Mouse (Mus musculus) MEL (cell line): ENCODE measurements around the gene Pkd1l2.
A peak's percentile ranks its signal among the peaks of the same experiment; 100 is the strongest.

Source experiments
- CTCF ChIP-seq, 3 experiments: IDR thresholded peaks in 2 of 3; conservative IDR thresholded peaks in 1 of 3; 2 replicates each; pipeline ENCODE4 v1.5.1; 2011 to 2012; ENCODE audit warnings: low read length in 3 of 3, low read depth in 2 of 3, mild to moderate bottlenecking in 2 of 3, improper control_type of control experiment in 1 of 3, inconsistent platforms in 1 of 3, mixed read lengths in 1 of 3, moderate library complexity in 1 of 3; ENCODE audit not compliant: control insufficient read depth in 1 of 3, insufficient read depth in 1 of 3, poor library complexity in 1 of 3, severe bottlenecking in 1 of 3
- E2F4 ChIP-seq: IDR thresholded peaks from 2 replicates; pipeline ENCODE4 v1.6.1; 2011; ENCODE audit warnings: low read depth, low read length, improper control_type of control experiment, borderline replicate concordance
- EP300 ChIP-seq, 2 experiments: IDR thresholded peaks; 2 replicates each; pipeline ENCODE4 v1.6.1; 2011; ENCODE audit warnings: improper control_type of control experiment in 2 of 2, low read length in 2 of 2, low read depth in 1 of 2, mild to moderate bottlenecking in 1 of 2
- MAFK ChIP-seq: IDR thresholded peaks from 2 replicates; pipeline ENCODE4 v1.6.1; 2011; ENCODE audit warnings: low read depth, mild to moderate bottlenecking, low read length, improper control_type of control experiment, borderline replicate concordance
- MEF2A ChIP-seq: IDR thresholded peaks from 2 replicates; pipeline ENCODE4 v1.6.1; 2014; ENCODE audit warnings: low read depth, mild to moderate bottlenecking, inconsistent platforms, low read length, improper control_type of control experiment; ENCODE audit not compliant: poor library complexity, insufficient replicate concordance, severe bottlenecking; ENCODE audit errors: extremely low read depth
- POLR2A ChIP-seq, 2 experiments: IDR thresholded peaks; 2 replicates each; pipeline ENCODE4 v1.6.1; 2011 to 2012; ENCODE audit warnings: low read length in 2 of 2, mild to moderate bottlenecking in 2 of 2, control low read depth in 1 of 2, improper control_type of control experiment in 1 of 2, low read depth in 1 of 2, moderate library complexity in 1 of 2; ENCODE audit not compliant: control insufficient read depth in 1 of 2, insufficient read depth in 1 of 2, poor library complexity in 1 of 2
- SMC3 ChIP-seq: IDR thresholded peaks from 2 replicates; pipeline ENCODE4 v1.6.1; 2011; ENCODE audit warnings: low read depth, low read length, improper control_type of control experiment
- USF1 ChIP-seq: IDR thresholded peaks from 2 replicates; pipeline ENCODE4 v1.6.1; 2014; ENCODE audit warnings: low read depth, mild to moderate bottlenecking, inconsistent platforms, low read length, improper control_type of control experiment, moderate library complexity
- ZC3H11A ChIP-seq: IDR thresholded peaks from 2 replicates; pipeline ENCODE4 v1.6.1; 2012; ENCODE audit warnings: low read depth, mild to moderate bottlenecking, inconsistent platforms, low read length, improper control_type of control experiment
- ZKSCAN1 ChIP-seq: IDR thresholded peaks from 2 replicates; pipeline ENCODE4 v1.6.1; 2012; ENCODE audit warnings: low read depth, mild to moderate bottlenecking, inconsistent platforms, low read length, improper control_type of control experiment, moderate library complexity

- TF ChIP-seq CTCF (IDR thresholded peaks at IDR 0.05 in 2 of 3, conservative IDR thresholded peaks at IDR 0.05 in 1 of 3; ENCODE audit: control insufficient read depth in 1 of 3, insufficient read depth in 1 of 3, low read depth in 2 of 3, low read length in 3 of 3, poor library complexity in 1 of 3, severe bottlenecking in 1 of 3) (peak; percentile 23 to 41 (median 37); a peak in 3 of 6 replicates), ZKSCAN1 (peak; percentile 80; the same call in 1 of the 2 replicates), SMC3 (no peak), MEF2A (no peak), POLR2A (IDR thresholded peaks at IDR 0.05; ENCODE audit: control insufficient read depth in 1 of 2, insufficient read depth in 1 of 2, low read depth in 1 of 2, low read length in 2 of 2, poor library complexity in 1 of 2) (no peak), USF1 (no peak), MAFK (no peak), EP300 (IDR thresholded peaks at IDR 0.05; ENCODE audit: low read depth in 1 of 2, low read length in 2 of 2) (no peak), E2F4 (no peak), ZC3H11A (no peak)
Observed at GRCm38 (mm10) chr8:117049444-117049843, 32.8 kb downstream of the Pkd1l2 start.
